Mouse (Mus musculus): ENCODE results near the gene Sema4d.

The Sema4d gene

GRCm38 (mm10) chr13:51814646-51815045 is 21.1 kb upstream of the Sema4d start:
- DNase-seq (ENCODE audit: low spot score in 2 of 2), result no peak

DNA sequence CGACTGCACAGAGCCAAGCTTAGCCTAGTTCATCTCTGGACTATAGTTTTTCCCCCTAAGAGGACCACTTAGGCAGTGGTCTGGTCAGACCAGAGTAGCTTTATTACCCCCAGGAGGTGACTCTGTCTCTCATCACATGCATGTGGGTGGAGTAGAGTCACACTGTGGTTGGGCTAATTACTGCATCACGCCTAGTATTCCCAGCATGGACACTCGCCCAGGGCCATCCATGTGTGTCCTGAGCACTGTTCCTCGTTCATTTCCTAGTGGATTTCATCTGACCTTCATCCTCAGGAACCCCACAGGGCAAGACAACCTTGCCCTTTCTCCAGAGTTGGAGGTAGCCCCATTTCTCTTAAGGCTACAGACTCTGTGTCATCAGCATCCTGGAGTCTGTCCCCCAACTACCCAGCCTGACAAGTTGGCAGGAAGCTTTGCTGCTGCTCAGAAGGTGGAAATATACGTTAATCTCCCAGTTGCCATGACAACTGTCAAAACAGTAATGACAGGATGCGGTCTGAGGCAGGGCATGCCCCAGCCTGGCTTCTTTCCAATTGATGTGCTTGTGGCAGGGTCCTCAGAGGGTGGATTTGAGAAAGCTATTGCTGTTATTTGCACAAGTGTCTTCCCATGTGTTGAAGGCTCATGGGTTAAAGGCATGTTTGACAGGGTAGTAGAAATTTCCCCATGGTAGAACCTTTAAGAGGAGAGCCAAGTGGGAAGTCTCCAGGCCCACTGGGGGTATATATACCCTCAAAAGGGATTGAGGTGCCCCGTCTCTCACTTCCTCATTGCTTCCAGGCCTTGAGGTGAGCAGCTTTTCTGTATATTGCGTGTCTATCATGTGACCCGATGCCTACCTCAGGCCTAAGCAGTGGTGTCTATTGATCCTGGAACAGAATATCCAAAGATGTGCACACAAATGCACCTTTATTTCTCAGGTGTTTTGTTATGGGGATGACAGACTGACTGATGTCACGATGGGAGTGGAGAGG is 20.4 kb upstream of the Sema4d start:
- no peak for DNase-seq (ENCODE audit: low spot score in 2 of 2)

DNA sequence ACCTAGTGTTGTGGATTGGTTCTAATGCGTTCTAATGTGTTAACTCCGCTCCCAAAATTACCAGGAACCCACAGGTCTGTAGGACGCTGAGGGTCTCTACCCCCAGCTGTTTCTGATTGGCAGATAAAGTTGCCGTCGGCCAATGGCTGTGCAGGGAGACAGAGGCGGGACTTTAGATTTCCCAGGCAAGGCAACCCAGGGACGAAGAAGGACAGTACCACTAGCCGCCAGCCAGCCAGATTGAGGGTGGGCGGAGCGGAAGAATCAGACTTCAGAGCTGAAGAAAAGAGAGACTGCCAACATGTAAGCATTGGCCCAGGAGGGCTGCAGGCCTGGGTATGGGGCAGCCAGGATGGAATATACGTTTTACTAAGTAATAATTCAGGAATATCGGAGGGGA is 14.6 kb upstream of the Sema4d start:
- DNase-seq (ENCODE audit: low spot score in 2 of 2), result no peak

GRCm38 (mm10) chr13:51806220-51806619 is 12.7 kb upstream of the Sema4d start:
- DNase-seq (ENCODE audit: low spot score in 2 of 2), result no peak

DNA sequence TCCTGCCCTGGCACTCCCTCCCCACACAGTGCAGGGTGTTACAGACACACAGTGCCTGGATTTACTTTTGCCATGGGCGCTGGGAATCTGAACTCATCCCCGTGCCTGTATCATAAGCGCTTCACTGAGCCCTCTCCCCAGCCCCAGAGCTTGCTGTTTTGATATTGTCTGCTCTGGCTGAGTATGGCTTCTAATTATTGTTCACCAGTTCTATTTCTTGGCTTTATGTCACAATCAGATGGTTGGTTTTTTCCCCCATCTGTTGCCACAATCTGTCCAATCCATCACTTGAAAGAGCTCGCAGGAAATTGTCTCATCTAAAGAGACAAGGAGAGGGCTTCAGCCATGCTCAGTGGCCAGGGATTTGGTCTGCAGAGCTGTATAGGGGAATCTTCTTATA is 12.1 kb upstream of the Sema4d start:
- DNase-seq (ENCODE audit: low spot score in 2 of 2), result no peak

GRCm38 (mm10) chr13:51800921-51801320 is 7.4 kb upstream of the Sema4d start:
- DNase-seq (ENCODE audit: low spot score in 2 of 2), result no peak

GRCm38 (mm10) chr13:51799735-51800522 is 6.4 kb upstream of the Sema4d start:
- DNase-seq (ENCODE audit: low spot score in 2 of 2), result no peak

- no peak for DNase-seq (ENCODE audit: low spot score in 2 of 2)
These were observed 4.6 kb upstream of the Sema4d start for GRCm38 (mm10) chr13:51797899-51798746.

GRCm38 (mm10) chr13:51793948-51794347 is 401 bp upstream of the Sema4d start:
- DNase-seq (ENCODE audit: low spot score in 2 of 2), result no peak

- DNase-seq (ENCODE audit: low spot score in 2 of 2), result peak; percentile 39 to 44
These were observed 670 bp downstream of the Sema4d start for GRCm38 (mm10) chr13:51792729-51793424.

DNA sequence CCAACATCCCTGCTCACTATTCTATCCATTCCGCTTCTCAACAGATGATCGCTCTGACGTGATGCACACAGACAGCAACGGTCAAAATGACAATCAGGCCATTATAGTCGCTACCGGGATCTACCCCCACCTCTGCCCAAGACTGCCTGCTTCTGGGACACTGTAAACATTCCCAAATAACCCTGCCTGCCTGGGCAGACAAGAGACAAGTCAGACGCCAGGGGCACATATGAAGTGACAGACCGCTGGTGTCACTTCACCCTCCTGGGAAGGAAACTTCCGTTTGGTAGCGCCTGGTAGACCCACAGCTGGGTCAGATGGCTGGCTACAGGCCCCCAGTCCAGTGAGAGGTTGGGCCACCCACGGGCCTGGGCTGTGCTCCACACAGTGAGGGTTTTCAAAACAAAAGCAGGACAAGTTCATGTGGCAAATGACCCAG is 1.4 kb downstream of the Sema4d start:
- DNase-seq (ENCODE audit: low spot score in 2 of 2), result no peak

DNA sequence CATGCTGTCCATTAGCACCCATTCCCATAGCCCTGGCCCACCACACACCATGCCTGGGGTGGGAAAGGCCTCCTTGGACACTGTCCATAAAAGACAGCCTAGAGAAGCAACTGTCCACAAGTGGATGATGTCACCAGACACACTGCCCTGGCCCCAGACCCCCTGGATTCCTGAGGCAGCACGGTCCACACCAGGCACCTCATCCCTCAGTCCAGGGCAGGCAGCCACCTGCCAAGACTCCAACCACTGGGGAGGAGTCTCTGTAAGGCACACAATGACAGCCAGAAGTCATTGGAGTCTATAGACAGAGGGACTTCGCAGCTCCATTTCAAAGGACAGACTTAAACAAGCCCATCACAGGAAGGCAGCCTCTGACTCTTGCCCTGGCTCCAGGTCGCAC is 1.9 kb downstream of the Sema4d start:
- no peak for DNase-seq (ENCODE audit: low spot score in 2 of 2)

- no peak for DNase-seq (ENCODE audit: low spot score in 2 of 2)
These were observed 2.8 kb downstream of the Sema4d start for GRCm38 (mm10) chr13:51790793-51791192.

DNA sequence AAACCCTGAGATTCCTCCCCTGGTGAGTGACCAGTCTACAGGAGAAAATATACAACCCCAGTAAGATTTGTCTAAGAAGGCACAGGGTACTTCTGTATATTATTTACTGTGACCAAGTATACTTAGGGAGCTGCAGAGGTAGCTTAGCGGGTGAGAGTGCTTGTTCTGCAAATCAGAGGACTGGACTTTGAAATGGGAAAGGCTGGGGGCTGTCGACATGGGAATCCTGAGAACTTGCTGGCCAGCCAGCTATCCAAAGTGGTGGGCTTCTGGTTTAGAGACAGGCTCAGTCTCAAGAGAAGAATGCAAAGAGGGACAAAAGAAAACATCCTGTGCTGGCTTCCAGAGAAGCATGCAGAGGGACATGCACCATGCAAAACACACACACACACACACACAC is 5.7 kb downstream of the Sema4d start:
- no peak for DNase-seq (ENCODE audit: low spot score in 2 of 2)

DNA sequence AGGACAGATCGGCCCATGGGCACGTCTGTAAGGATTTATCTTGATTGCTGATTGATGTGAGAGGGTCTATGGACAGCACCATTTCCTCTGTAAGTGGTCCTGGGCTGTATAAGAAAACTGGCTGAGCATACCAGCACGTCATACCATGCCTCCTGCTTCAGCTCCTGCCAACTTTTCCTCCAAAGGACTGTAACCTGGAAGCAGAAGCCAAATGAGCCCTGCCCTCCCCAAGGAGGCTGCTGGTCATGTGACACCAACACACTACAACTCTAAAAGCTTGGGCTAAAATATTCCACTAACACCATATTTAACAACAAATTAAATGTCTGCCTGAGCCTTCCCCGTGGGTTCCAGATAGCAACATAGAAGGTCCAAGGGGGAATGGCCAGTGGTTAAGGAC is 6.9 kb downstream of the Sema4d start:
- no peak for DNase-seq (ENCODE audit: low spot score in 2 of 2)

GRCm38 (mm10) chr13:51784476-51784875 is 9.1 kb downstream of the Sema4d start:
- DNase-seq (ENCODE audit: low spot score in 2 of 2), result no peak

GRCm38 (mm10) chr13:51783857-51784256 is 9.7 kb downstream of the Sema4d start:
- no peak for DNase-seq (ENCODE audit: low spot score in 2 of 2)

DNA sequence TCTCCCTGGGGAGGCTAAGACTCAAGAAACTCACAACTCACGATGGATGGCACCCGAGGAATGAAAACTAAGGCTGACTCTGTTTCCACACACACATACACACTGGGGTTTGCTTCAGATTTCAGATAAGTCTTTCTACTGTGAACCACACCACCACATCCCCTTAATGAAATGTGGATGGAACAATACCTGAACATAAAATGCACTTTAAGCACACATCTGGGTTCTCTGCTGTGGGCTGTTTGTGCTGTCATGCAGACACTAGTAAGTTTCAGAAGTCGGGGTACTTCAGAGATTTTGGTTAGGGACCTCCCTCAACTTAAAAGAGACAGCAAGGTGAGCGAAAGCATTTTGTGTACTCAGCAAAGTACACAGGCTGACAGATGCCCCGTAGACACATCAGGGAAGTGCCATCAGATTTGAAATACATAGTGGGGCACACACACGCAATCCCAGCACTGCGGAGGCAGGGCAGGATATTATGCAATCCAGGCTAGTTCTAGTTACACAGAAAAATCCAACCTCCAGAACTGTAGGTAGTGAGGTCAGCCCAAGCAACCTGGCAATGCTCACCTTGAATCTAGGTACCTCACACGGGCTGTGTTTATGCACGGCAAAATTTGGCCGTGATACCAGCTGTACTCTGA is 12.9 kb downstream of the Sema4d start:
- no peak for DNase-seq (ENCODE audit: low spot score in 2 of 2)

DNA sequence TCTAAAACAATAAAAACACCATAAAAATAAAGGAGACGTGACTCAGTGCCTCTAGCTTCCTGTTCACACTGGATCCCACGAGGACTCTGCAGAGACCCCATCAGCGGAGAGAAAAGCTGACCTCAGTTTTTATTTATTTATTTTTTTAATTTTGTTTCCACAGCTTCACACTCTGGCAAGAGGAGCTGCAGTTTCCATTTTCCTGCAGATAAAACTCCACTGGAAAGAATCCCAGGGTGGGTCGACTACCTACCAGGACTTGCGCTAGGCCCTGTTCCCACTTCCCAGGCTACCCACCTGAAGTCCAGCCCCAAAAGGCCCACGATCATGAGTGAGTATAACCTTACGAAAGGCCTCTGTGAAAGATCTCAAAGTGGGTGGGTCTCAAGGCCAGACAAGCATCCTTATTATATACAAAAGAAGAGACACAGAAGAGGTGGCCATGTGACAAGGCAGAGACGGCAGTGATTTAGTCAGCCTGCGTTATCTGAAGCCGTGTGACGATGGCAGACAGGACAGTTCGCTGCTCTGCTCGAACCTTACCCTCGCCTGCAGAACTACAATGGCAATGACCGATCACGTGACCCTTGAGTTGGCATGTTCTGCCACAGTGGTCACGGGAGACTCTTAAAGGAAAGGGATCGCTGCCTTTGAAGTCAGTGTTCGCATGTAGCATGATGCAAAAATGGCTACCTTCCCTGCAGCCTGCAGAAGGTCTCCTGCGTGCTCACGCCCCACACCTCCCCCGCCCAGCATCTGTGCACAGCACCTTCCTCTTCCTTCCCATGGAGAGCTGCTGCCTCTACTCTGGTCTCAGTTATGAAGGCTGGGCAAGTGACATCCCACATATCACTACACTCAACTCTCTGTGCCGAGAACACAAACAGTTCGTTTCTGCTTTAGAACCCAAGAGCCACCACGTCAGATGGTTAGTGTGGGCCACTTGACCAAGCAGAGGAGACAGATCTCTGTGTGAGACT is 14.3 kb downstream of the Sema4d start:
- DNase-seq (ENCODE audit: low spot score in 2 of 2), result peak in 1 of 2 experiments; percentile 30
